Mouse (Mus musculus) ES-E14 (cell line): ENCODE measurements around the gene Slc25a53. TPM values are rescaled to one million over a fixed set of nuclear protein-coding genes. Genes with fewer than 3 reads are reported as not detected.

Experiments used
- DNase-seq: peaks from one replicate; pipeline ENCODE4 v3.0.0-alpha.2; 2013; ENCODE audit warnings: low read depth, low spot score
- H3K27ac ChIP-seq: 2 replicates; pipeline ENCODE4 v1.5.1; 2012; ENCODE audit warnings: low read depth, mild to moderate bottlenecking, low read length, moderate library complexity, mixed read lengths; ENCODE audit not compliant: poor library complexity, insufficient read depth, severe bottlenecking
- H3K36me3 ChIP-seq: 2 replicates; pipeline ENCODE4 v1.6.1; 2012; ENCODE audit warnings: mild to moderate bottlenecking, low read length, moderate library complexity, mixed read lengths; ENCODE audit not compliant: control insufficient read depth, poor library complexity, insufficient read depth, severe bottlenecking
- H3K4me1 ChIP-seq, 2 experiments: fragments of 150-350 bp in 1 of 2; sonication (generic) in 1 of 2; 2 replicates each; pipeline ENCODE4 v1.6.1; 2012; ENCODE audit warnings: low read length in 2 of 2, mild to moderate bottlenecking in 1 of 2, mixed read lengths in 1 of 2; ENCODE audit not compliant: control insufficient read depth in 2 of 2, insufficient read depth in 2 of 2, poor library complexity in 1 of 2
- H3K4me3 ChIP-seq, 2 experiments: fragments of 150-350 bp in 1 of 2; sonication (generic) in 1 of 2; 2 replicates each; pipeline ENCODE4 v1.5.1; 2012; ENCODE audit warnings: low read length in 2 of 2, low read depth in 1 of 2, mild to moderate bottlenecking in 1 of 2, mixed read lengths in 1 of 2; ENCODE audit not compliant: insufficient read depth in 1 of 2, poor library complexity in 1 of 2, severe bottlenecking in 1 of 2
- H3K9ac ChIP-seq: 2 replicates; pipeline ENCODE4 v1.6.1; 2012; ENCODE audit warnings: low read depth, mild to moderate bottlenecking, low read length, mixed read lengths; ENCODE audit not compliant: poor library complexity, insufficient read depth, severe bottlenecking
- H3K9me3 ChIP-seq: fragments of 150-350 bp; sonication (generic); 2 replicates; pipeline ENCODE4 v1.6.1; 2012; ENCODE audit warnings: low read depth, mild to moderate bottlenecking, low read length; ENCODE audit not compliant: control insufficient read depth, insufficient read depth
- CHD2 ChIP-seq: IDR thresholded peaks from 2 replicates; pipeline ENCODE4 v1.6.1; 2014; ENCODE audit warnings: mild to moderate bottlenecking, low read depth, low read length, inconsistent platforms
- HCFC1 ChIP-seq: IDR thresholded peaks from 2 replicates; pipeline ENCODE4 v1.6.1; 2012; ENCODE audit warnings: low read length, inconsistent platforms, borderline replicate concordance; ENCODE audit not compliant: insufficient read depth
- MAFK ChIP-seq: IDR thresholded peaks from 2 replicates; pipeline ENCODE4 v1.6.1; 2014; ENCODE audit warnings: mild to moderate bottlenecking, low read depth, low read length, inconsistent platforms; ENCODE audit not compliant: insufficient read depth
- ZC3H11A ChIP-seq: IDR thresholded peaks from 2 replicates; pipeline ENCODE4 v1.6.1; 2012; ENCODE audit warnings: low read depth, mild to moderate bottlenecking, inconsistent platforms, low read length, borderline replicate concordance
- ZNF384 ChIP-seq: IDR thresholded peaks from 2 replicates; pipeline ENCODE4 v1.6.1; 2012; ENCODE audit warnings: low read depth, low read length, inconsistent platforms
- in situ Hi-C, 2 experiments: fragments of 600-800 bp; cut with MboI; formaldehyde crosslinking; loops; one replicate each; pipeline ENCODE4 v1.15.1; 2025; ENCODE audit warnings: low sequenced_read_pairs in 2 of 2, inconsistent platforms in 1 of 2; ENCODE audit not compliant: unreplicated experiment in 2 of 2
- total RNA-seq: library from RNA; depleted of rRNA; stranded (reverse); fragments of 300-350 nt; gene quantifications from 2 replicates; pipeline ENCODE4 v1.2.3, GENCODE M21; 2012

The Slc25a53 gene
- total RNA-seq, 1 experiment = 5.4 TPM

- H3K4me1 ChIP-seq = no peaks in the 10 kb centered on the region
- no peak overlapping the region for H3K27ac ChIP-seq
- TF ChIP-seq HCFC1 = no peak
- no peaks in the 10 kb centered on the region for H3K9me3 ChIP-seq
- DNase-seq = peak; percentile 62
- no peak overlapping the region for H3K9ac ChIP-seq
- in situ Hi-C loops = no loop called here
- peak overlapping the region in 1 of 2 experiments; percentile 46; a peak in 2 of 4 replicates for H3K4me3 ChIP-seq
- H3K36me3 ChIP-seq = no peaks in the 10 kb centered on the region
Observed at GRCm38 (mm10) chrX:137019310-137019709, 18.8 kb downstream of the Slc25a53 start.

GRCm38 (mm10) chrX:137017668-137018067 is 20.4 kb downstream of the Slc25a53 start:
- DNase-seq = no peak
- in situ Hi-C loops = no loop called here
- Histone ChIP-seq H3K9ac (no peak overlapping the region), H3K4me3 (no peak overlapping the region), H3K9me3 (no peaks in the 10 kb centered on the region), H3K4me1 (no peaks in the 10 kb centered on the region), H3K36me3 (no peaks in the 10 kb centered on the region), H3K27ac (no peak overlapping the region)
- TF ChIP-seq MAFK = no peak
- TF ChIP-seq HCFC1 = no peak

- in situ Hi-C loops = no loop called here
- Histone ChIP-seq H3K9ac (no peak overlapping the region; the same call in 1 of the 2 replicates), H3K4me3 (no peak overlapping the region), H3K4me1 (no peaks in the 10 kb centered on the region), H3K36me3 (no peaks in the 10 kb centered on the region), H3K27ac (no peak overlapping the region), H3K9me3 (no peaks in the 10 kb centered on the region)
- TF ChIP-seq CHD2 = no peak
- no peak for TF ChIP-seq HCFC1
- TF ChIP-seq ZNF384 = no peak
- no peak for TF ChIP-seq MAFK
- no peak for DNase-seq
Observed at GRCm38 (mm10) chrX:137015099-137015709, 22.9 kb downstream of the Slc25a53 start.

- Histone ChIP-seq H3K4me3 (no peak overlapping the region), H3K4me1 (peaks cover 0 to 1% of the 10 kb centered on the region in 2 experiments; a peak in 1 of 4 replicates), H3K27ac (no peak overlapping the region), H3K9ac (no peak overlapping the region), H3K36me3 (no peaks in the 10 kb centered on the region), H3K9me3 (no peaks in the 10 kb centered on the region)
- TF ChIP-seq ZNF384 = no peak
- TF ChIP-seq ZC3H11A = no peak
- TF ChIP-seq MAFK = no peak
- TF ChIP-seq HCFC1 = no peak
- TF ChIP-seq CHD2 = no peak
- no peak for DNase-seq
- in situ Hi-C loops = no loop called here
Observed at GRCm38 (mm10) chrX:136996256-136996655, 41.8 kb downstream of the Slc25a53 start.

GRCm38 (mm10) chrX:136993641-136994040 is 44.5 kb downstream of the Slc25a53 start:
- H3K9ac ChIP-seq = no peak overlapping the region
- no peak overlapping the region for H3K27ac ChIP-seq
- H3K9me3 ChIP-seq = no peaks in the 10 kb centered on the region
- H3K36me3 ChIP-seq = no peaks in the 10 kb centered on the region
- peak overlapping the region; percentile 56 to 76; a peak in 3 of 4 replicates for H3K4me3 ChIP-seq
- in situ Hi-C loops = no loop called here
- TF ChIP-seq HCFC1 (no peak), CHD2 (no peak), MAFK (no peak), ZC3H11A (no peak), ZNF384 (no peak)
- DNase-seq = no peak
- peaks cover 0 to 1% of the 10 kb centered on the region in 2 experiments; a peak in 1 of 4 replicates for H3K4me1 ChIP-seq
